Mouse (Mus musculus): ENCODE data around the gene Sap18b. TPM values are rescaled to one million over a fixed set of nuclear protein-coding genes. Genes with fewer than 3 reads are reported as not detected.
"Not testable (repeated sequence)": the region's sequence is repeated elsewhere in the genome, so short reads cannot be mapped to it uniquely, and the experiment has no call there.

Gene Sap18b
- polyA plus RNA-seq, 1 experiment from 2014 or later = 397 TPM

DNA sequence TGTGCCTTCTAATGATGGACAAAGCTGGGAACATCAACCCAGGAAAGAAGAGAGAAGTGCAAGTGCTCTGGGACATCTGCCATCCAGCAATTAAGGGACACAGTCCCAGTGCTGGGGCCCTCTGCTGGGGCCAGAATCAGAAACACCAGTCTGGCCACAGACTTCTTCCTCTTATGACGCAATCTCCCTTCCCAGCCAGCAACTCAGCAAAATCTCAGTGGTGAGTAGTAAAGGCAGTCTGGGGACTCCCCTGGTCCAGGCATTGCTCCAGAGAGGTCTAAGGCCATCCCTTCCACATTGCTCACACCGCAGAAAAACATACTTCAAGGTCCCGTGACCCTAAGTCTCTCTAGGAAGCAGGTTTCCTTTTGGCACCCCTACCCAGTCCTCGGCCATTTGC, 27.1 kb downstream of the Sap18b start:
- peaks cover 9% of the 10 kb centered on the region for H3K4me1 ChIP-seq (replicated peaks)
- no peaks in the 10 kb centered on the region for H3K27me3 ChIP-seq (replicated peaks)
- 0 out of 2 replicates have a peak overlapping the region, but pooled peaks have one; percentile 63 for H3K9ac ChIP-seq
- H3K4me2 ChIP-seq (replicated peaks) = peak overlapping the region; percentile 75
- H3K27ac ChIP-seq = 0 out of 2 replicates have a peak overlapping the region, but pooled peaks have one; percentile 34
- peak overlapping the region; percentile 61 for H3K4me3 ChIP-seq (replicated peaks)
- no peaks in the 10 kb centered on the region for H3K9me3 ChIP-seq
- peak; percentile 75 for ATAC-seq
- peaks cover 4% of the 10 kb centered on the region; the same call in 1 of the 2 replicates for H3K36me3 ChIP-seq
- WGBS = 48% methylated on average over 4 of the region's 4 CpGs

DNA sequence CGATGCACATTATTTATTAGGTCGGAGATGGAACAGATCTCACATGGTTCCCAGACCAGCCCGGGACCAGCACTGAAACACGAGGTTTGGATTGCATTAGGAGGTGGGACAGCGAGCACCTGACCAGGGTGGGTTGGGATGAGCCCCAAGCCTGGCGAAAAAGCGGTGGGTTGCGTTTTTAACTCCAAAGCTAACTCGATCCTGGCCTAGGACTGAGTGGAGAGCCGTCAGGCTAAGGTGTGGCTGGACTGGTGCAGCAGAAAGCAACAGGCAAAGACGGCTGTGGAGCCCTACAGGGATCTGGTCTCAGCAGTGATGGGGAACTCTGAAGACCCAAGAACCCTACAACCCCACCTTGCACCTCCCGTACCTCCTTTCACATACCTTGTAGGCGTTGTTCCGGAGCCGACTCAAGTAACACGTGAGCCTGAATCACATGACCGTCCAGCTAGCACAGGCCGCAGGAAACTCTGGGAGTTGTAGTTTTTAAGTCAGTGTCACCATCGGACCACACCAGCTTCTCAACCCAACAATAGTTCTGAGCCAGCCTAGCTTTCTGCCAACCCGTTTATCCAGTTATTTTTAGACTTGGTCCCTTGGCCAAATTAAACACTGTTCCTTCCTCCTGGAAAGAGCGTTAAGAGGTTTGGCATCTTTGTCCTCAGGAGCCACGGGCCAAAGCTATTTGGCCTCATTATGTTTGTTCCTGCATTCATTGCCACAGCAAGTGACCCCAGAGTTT, 28.1 kb downstream of the Sap18b start, which contains the start of gene Slc38a7:
Gene Slc38a7, minus strand, starts transcription at position 438 of the 742 bp plus-strand sequence.
- Histone ChIP-seq H3K27me3 (replicated peaks) (no peaks in the 10 kb centered on the region), H3K4me2 (replicated peaks) (peak within 1 kb of the TSS; percentile 75), H3K9ac (peak within 1 kb of the TSS; percentile 63), H3K9me3 (no peaks in the 10 kb centered on the region), H3K4me1 (replicated peaks) (peaks cover 9% of the 10 kb centered on the region), H3K36me3 (peaks cover 2% of the 10 kb centered on the region; the same call in 1 of the 2 replicates), H3K4me3 (replicated peaks) (peak within 1 kb of the TSS; percentile 61), H3K27ac (0 out of 2 replicates have a peak within 1 kb of the TSS, but pooled peaks have one; percentile 34)
- peak; percentile 95 for ATAC-seq
- WGBS = 15% methylated on average over 22 of the region's 22 CpGs

DNA sequence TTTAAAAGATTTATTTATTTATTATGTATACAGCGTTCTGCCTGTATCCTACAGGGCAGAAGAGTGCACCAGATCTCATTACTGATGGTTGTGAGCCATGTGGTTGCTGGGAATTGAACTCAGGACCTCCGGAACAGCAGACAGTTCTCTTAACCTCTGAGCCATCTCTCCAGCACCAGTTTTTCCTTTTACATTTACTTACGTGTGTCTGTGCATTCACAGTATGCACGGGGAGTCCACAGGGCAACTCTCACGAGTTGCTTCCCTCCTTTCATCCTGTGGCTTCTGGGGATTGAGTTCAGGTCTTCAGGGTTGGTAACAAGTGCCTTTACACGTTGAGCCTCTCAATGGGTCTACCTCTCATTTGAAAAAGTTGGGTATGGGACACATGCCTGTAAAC, 29.0 kb downstream of the Sap18b start:
- Histone ChIP-seq H3K4me2 (replicated peaks) (no peak overlapping the region), H3K9ac (no peak overlapping the region), H3K27ac (no peak overlapping the region), H3K4me3 (replicated peaks) (no peak overlapping the region), H3K9me3 (no peaks in the 10 kb centered on the region), H3K4me1 (replicated peaks) (peaks cover 9% of the 10 kb centered on the region), H3K27me3 (replicated peaks) (no peaks in the 10 kb centered on the region), H3K36me3 (no peaks in the 10 kb centered on the region)
- 87% methylated on average over 6 of the region's 6 CpGs for WGBS
- no peak for ATAC-seq

DNA sequence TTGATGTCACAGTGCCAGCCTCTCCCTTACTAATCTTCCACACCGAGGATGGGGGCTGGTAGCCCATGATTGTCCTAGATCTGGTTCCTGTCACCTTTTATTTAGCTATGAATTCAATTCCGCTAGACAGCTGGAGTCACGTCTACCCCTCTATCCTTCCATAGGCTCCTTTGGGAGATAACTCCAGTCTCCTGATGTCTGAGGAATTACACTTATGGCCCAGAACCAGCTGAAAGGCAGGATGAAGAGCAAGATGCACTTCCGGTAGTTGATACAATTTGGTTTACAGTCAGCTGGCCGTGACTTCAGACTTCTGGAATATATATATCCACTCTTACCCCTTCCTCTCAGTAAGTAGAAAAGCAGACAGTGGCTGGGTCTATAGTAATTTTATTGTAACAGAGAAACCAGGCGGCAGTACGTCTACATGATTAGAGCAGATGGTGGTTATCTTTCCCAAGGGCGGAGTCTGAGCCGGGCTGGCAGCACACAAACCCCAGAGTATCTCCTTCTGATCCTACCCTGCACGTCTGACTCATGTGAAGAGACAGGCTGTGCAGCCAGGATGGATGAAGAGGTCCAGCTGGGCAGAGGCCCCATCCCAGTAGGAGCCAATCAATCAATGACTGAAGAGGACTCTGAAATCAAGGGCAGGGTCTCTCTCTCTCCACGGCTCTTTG, 38.8 kb downstream of the Sap18b start:
- WGBS = 67% methylated on average over 11 of the region's 11 CpGs
- not testable (repeated sequence) for H3K27me3 ChIP-seq (replicated peaks); H3K9me3 ChIP-seq; H3K27ac ChIP-seq; H3K4me3 ChIP-seq (replicated peaks); H3K4me2 ChIP-seq (replicated peaks); H3K9ac ChIP-seq; H3K4me1 ChIP-seq (replicated peaks)
- peak; percentile 39; the same call in 1 of the 2 replicates for ATAC-seq
- H3K36me3 ChIP-seq = peaks cover 14% of the 10 kb centered on the region

DNA sequence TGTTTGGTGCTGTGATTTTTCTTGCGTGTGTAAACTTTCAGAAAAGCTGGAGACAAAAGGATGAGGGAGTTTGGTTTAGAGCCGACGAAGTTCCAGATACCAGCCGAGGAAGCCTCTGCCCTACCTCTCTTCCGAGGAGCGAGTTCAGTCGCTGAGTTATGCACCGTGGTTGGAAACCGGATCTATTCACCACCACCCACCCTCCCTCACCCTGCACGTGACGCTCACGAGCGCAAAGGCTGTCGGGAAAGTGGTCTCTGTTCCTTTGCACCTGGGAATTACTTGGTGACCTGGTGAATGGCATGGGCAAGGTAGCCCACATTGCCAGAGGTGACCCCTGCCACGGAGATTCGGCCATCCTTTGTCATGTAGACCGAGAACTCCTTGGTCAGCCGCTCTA, 39.7 kb downstream of the Sap18b start:
- not testable (repeated sequence) for ATAC-seq; H3K4me3 ChIP-seq (replicated peaks); H3K27me3 ChIP-seq (replicated peaks); H3K4me2 ChIP-seq (replicated peaks); H3K4me1 ChIP-seq (replicated peaks); H3K9me3 ChIP-seq; H3K9ac ChIP-seq; H3K27ac ChIP-seq
- peaks cover 14% of the 10 kb centered on the region for H3K36me3 ChIP-seq
- 97% methylated on average over 18 of the region's 18 CpGs for WGBS

DNA sequence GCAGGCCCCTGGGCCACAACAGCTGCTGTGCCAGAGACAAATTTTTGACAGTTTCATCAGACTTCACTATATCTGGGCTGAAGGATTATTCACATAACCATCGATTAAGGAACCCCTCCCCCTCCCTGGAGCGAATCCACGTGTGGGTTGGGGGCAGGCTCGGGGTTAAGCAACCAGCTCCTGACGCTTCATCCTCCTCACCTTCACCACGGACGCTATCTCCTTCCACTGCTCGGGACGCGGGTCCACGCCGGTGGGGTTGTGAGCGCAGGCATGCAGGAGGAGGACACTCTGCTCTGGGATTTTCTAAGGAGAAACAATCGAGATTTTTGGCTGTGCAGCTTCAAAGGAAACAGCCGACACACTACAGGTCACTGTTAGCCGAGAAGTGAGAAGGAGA, 46.5 kb downstream of the Sap18b start:
- WGBS = 91% methylated on average over 16 of the region's 16 CpGs
- Histone ChIP-seq H3K36me3 (peaks cover 47% of the 10 kb centered on the region), H3K27ac (no peak overlapping the region), H3K9me3 (no peaks in the 10 kb centered on the region), H3K4me3 (replicated peaks) (no peak overlapping the region), H3K4me2 (replicated peaks) (no peak overlapping the region), H3K9ac (no peak overlapping the region), H3K27me3 (replicated peaks) (no peaks in the 10 kb centered on the region), H3K4me1 (replicated peaks) (no peaks in the 10 kb centered on the region)
- no peak for ATAC-seq

DNA sequence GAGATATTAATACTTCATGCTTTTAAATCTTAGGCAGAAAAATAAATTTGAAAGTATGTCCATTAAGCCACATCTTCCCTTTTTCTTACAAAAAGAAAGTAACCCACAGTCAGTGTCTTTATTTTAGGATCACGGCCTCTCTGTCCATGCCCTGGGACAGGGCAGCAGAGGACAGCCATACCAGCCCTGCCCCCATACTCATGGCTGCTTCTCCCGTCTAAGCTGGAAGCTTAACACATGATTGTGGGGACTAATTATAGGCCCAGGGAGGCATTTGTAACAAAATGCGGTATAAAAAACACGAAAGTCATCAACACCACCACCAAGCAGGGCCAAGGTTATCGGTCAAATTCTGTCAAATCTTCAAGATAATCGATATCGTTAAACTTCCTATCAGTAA, 50.1 kb downstream of the Sap18b start:
- no peak for ATAC-seq
- 94% methylated on average over 7 of the region's 7 CpGs for WGBS
- H3K36me3 ChIP-seq = peaks cover 38% of the 10 kb centered on the region
- no peaks in the 10 kb centered on the region for H3K27me3 ChIP-seq (replicated peaks)
- no peaks in the 10 kb centered on the region for H3K9me3 ChIP-seq
- no peak overlapping the region for H3K4me3 ChIP-seq (replicated peaks)
- H3K27ac ChIP-seq = no peak overlapping the region
- peaks cover 6% of the 10 kb centered on the region for H3K4me1 ChIP-seq (replicated peaks)
- no peak overlapping the region for H3K4me2 ChIP-seq (replicated peaks)
- no peak overlapping the region for H3K9ac ChIP-seq

Other genes starting within 250 kb of the Sap18b start
- gene Prss54, start 249.0 kb upstream of the Sap18b start, polyA plus RNA-seq (2015; fragmentation: Nextera tagmentation; extraction: Ambion mirVana) = not detected in 2 replicates
- 13.3 and 16.9 TPM in 2 replicates for gene Gins3, start 191.9 kb upstream of the Sap18b start, polyA plus RNA-seq (2015; fragmentation: Nextera tagmentation; extraction: Ambion mirVana)
- gene Ndrg4, start 148.4 kb upstream of the Sap18b start, polyA plus RNA-seq (2015; fragmentation: Nextera tagmentation; extraction: Ambion mirVana) = 16.3 and 17.0 TPM in 2 replicates
- 19.7 and 24.3 TPM in 2 replicates for gene Setd6, start 109.5 kb upstream of the Sap18b start, polyA plus RNA-seq (2015; fragmentation: Nextera tagmentation; extraction: Ambion mirVana)
- 56.4 and 57.5 TPM in 2 replicates for gene Cnot1, start 17.9 kb upstream of the Sap18b start, polyA plus RNA-seq (2015; fragmentation: Nextera tagmentation; extraction: Ambion mirVana)
- 20.6 and 22.0 TPM in 2 replicates for gene Slc38a7, start 28.2 kb downstream of the Sap18b start, polyA plus RNA-seq (2015; fragmentation: Nextera tagmentation; extraction: Ambion mirVana)
- 230 and 236 TPM in 2 replicates for gene Got2, start 63.2 kb downstream of the Sap18b start, polyA plus RNA-seq (2015; fragmentation: Nextera tagmentation; extraction: Ambion mirVana)

All from intestine, embryonic 15.5 days (tissue).